Mouse (Mus musculus): Measurements from ENCODE around the gene Selenof.

DNA sequence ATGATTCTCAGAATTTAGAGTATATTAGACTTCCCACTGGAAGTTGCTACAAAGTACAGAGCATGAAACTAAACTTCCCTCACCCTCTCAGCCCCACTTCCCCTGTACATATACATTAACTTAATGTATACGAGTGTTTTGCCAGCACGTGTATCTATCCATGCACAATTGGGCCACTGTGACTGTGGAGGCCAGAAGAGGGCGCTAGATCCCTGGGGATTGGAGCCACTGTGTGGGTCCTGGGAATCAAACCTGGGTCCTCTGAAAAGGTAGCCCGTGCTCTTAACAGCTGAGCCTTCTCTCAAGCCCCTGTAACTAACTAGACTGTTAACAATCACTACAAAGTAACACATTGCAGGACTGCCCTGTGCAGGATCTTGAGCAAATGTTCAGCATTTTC, 36.3 kb downstream of the Selenof start:
- TF ChIP-seq CTCF (conservative IDR thresholded peaks at IDR 0.05; ENCODE audit: insufficient read depth, insufficient read length, low read depth, low read length) (peak; percentile 48), POLR2A (IDR thresholded peaks at IDR 0.05; ENCODE audit: low read depth, low read length) (no peak)

All from kidney, adult 2 months (tissue).